Mouse (Mus musculus) brain, embryonic 14.5 days (tissue): ENCODE measurements around the gene Rhbdl2.

Experiments
- CTCF ChIP-seq: fragments of 200-500 bp; IDR thresholded peaks from 2 replicates; pipeline ENCODE4 v1.5.1; 2012; ENCODE audit warnings: inconsistent platforms, mild to moderate bottlenecking, moderate library complexity, borderline replicate concordance; ENCODE audit not compliant: insufficient read depth, insufficient read length; ENCODE audit errors: extremely low read depth
- POLR2A ChIP-seq: fragments of 200-500 bp; IDR thresholded peaks from 2 replicates; pipeline ENCODE4 v1.6.1; 2012; ENCODE audit warnings: mild to moderate bottlenecking, inconsistent platforms, borderline replicate concordance; ENCODE audit not compliant: poor library complexity, insufficient read depth, insufficient read length, severe bottlenecking; ENCODE audit errors: extremely low read depth

DNA sequence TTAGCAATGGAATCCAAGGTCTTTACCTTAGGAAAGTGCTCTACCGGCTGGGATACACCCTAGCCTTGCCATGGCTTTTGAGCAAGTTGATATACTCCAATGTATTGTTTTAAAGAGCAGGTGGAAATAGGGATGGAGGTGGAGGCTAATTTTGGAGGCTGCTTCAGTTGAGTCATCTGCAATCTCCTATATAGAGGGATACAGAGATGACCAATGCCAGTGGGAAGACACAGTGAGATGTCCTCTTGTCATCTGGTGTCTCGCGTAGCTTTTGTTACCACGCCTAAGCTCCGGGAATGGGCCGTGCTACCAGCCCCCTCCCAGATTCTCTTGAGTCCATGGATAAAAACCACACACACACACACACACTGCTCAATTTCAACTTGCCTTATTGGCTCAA, 5.5 kb downstream of the Rhbdl2 start:
- TF ChIP-seq POLR2A (no peak), CTCF (no peak)
